Mouse (Mus musculus) adrenal gland, postnatal 0 days (tissue): ENCODE measurements around the gene Casq1. TPM values are rescaled to one million over a fixed set of nuclear protein-coding genes. Genes with fewer than 3 reads are reported as not detected.

Experiments
- polyA plus RNA-seq: library from polyadenylated mRNA; unstranded; fragments of >200 nt; fragmentation: Nextera tagmentation; extraction: Ambion mirVana; gene quantifications from 2 replicates; pipeline ENCODE4 v1.2.1, GENCODE M21; 2015

The Casq1 gene
- polyA plus RNA-seq = 1.3 and 9.1 TPM in 2 replicates

DNA sequence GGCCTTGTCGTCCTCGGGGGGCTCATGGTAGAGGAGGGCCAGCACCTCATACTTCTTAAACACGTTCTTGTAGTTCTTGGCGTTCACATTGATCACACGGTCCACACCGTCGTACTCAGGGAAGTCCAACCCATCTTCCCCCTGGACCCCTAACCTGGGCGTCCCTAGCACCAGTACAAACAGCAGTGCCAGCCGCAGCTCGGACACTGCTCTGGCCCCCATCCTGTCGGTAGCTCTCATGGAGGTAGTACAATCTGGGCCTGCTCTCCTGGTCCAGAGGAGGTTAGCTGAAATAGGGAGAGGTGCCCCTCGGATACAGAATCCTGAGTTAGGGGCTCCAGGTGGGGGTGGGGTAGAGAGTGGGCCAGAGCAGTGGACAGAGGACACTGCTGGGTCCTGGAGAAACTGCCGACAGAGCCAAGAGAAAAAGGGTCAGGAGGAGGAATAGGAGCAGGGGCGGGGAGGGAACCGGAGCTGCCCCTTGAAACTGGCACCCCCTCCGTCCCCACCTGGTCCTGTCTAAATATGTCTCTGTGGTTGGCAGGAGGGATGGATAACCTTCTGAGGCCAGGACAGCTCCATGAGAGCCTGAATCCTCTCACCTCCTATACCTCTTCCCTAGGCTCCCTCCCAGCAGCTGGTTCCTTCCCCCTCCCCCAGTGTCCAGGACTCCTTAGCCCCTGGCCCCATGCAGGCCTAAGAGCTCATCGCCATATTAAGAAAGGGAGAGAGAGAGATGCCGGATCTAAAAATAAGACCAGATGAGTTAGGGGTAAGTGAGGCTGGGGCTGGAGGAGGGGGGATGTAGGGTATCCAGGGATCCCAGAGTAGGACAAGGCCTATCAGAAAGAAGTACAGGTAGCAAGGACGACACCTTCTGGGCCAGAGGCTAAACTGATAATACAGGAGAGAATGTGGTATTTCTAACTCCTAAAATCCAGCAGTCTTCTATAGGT lies at the start of gene Casq1:
Gene Casq1, minus strand, starts transcription at position 418 of the 956 bp plus-strand sequence.

DNA sequence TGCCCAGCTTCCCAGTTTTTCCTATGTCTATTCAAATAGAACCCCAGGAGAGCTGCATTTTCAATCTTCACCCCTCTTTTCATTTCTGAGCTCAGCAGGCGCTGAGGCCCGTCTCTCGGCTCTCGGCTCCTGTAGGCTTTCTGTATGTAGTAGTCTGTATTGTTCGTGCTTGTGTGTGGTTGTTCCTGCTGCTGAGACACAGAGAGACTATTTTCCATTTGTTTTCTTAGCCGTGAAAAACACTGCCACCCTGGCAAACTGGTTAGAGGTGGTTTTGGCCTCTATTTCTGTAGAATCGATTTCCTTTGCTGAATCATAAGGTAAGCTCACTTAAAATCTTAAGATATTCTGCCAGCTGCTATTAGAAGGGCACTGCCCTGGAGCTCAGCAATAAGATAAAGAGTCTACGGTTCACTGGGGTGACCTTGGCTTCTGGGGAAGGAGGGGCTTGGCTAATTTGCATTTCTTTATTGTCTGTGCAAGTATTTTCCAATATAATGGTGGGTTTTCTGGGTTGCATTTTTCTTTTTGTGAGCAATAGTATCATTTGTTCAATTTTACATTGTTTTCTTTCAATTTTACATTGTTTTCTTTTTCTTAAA lies 41.9 kb upstream of the Casq1 start, which contains the start of gene Igsf8:
Gene Igsf8, plus strand, starts transcription at position 165 of the 602 bp plus-strand sequence.

DNA sequence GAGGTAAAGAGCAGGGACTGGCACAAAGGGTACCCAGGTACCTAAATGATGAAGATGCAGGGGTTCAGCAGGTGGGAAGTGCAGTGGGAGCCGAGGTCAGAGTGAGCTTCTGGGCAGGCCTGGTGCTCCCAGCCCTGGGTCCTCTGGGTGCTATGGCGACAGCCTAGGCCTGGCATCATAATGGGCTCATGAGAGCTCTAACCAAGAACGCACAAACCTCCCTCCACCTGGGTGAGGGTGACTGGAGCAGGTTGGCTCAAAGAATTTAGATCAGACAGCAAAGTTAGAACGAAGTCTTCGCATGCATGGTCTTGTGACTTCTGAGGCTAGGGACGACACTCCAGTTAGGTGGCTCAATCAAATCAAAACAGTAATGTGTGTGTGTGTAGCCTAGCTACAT lies 38.6 kb upstream of the Casq1 start, which contains the start of gene Atp1a4:
Gene Atp1a4, minus strand, starts transcription at position 101 of the 400 bp plus-strand sequence.

DNA sequence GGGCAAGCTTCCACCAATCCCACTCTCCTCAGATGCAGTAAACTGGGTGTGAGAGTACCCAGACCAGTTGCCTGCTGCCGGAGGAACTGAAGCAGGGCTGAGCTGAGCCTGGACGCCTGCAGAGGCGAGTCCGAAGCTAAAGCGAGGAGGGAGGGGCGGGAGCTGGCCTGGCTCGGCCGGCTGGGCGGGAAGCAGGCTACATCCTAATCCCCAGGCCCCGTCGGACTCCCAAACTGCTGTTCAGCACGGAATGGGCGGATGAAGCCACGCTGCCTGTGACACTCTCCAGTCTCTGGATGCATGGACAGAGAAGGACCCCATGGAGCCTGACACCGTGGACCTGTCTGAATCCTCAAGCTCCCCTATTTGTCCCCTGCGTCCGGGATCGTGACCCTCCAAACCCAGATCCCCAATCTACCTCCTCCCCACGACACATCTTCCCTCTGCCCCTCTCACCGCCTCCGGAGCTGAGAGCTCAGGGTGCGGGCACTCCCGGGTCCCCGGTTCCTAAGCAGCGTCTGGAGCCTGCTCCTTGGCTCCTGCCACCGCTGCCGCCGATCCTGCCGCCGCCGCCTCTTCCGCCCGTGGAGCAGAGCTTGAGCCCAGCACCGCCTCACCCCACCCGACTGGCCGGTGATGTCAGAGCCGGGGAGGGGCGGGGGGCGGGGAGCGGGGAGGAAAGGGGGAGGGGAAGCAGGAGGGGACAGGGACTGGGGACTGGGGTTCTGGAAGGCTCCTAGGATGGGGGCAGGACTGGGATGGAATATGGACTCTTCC lies 13.3 kb downstream of the Casq1 start, which contains the start of gene Pea15a:
Gene Pea15a, minus strand, starts transcription at position 664 of the 777 bp plus-strand sequence.

Other genes starting within 250 kb of the Casq1 start
- gene Vangl2, start 191.4 kb downstream of the Casq1 start, polyA plus RNA-seq = 5.4 and 8.0 TPM in 2 replicates
- gene Nhlh1, start 162.3 kb downstream of the Casq1 start, polyA plus RNA-seq = not detected in 2 replicates
- gene Copa, start 137.3 kb downstream of the Casq1 start, polyA plus RNA-seq = 85.7 and 124 TPM in 2 replicates
- gene Ncstn, start 137.1 kb downstream of the Casq1 start, polyA plus RNA-seq = 84.9 and 127 TPM in 2 replicates
- gene Pex19, start 93.1 kb downstream of the Casq1 start, polyA plus RNA-seq = 131 and 196 TPM in 2 replicates
- gene Dcaf8, start 71.8 kb downstream of the Casq1 start, polyA plus RNA-seq = 85.4 and 126 TPM in 2 replicates
- gene Pea15a, start 13.1 kb downstream of the Casq1 start, polyA plus RNA-seq = 91.0 and 111 TPM in 2 replicates
- 0.68 and 2.4 TPM in 2 replicates for gene Atp1a4, start 38.5 kb upstream of the Casq1 start, polyA plus RNA-seq
- gene Igsf8, start 41.8 kb upstream of the Casq1 start, polyA plus RNA-seq = 29.8 and 33.0 TPM in 2 replicates
- 4.1 and 5.3 TPM in 2 replicates for gene Atp1a2, start 78.2 kb upstream of the Casq1 start, polyA plus RNA-seq
- 0.28 TPM in 1 of 2 replicates, not detected in the other for gene Kcnj9, start 109.5 kb upstream of the Casq1 start, polyA plus RNA-seq
- gene Kcnj10, start 121.3 kb upstream of the Casq1 start, polyA plus RNA-seq = 0.30 and 0.65 TPM in 2 replicates
- gene Pigm, start 156.7 kb upstream of the Casq1 start, polyA plus RNA-seq = 3.3 and 4.9 TPM in 2 replicates